Mouse (Mus musculus): ENCODE results near the gene Rnf145. TPM values are rescaled to one million over a fixed set of nuclear protein-coding genes. Genes with fewer than 3 reads are reported as not detected.

The Rnf145 gene
- polyA plus RNA-seq, 1 experiment from 2014 or later = 49.5 TPM

DNA sequence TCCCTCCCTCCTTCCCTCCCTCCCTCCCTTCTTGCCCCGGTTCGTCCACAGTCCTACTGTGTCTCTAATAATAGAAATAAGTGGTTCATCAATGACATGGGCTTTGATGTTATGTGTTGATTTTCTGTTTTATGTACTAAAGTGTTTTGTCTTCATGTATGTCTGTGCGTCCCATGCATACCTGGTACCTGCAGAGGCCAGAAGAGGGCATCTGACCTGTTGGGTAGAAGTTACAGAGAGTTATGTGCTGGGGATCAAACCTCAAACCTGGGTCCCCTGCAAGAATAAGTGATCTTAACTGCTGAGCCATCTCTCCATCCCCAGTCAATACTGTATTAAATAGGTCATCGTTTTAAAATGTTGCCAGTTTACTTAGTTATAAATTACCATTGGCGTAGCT is 11.0 kb downstream of the Rnf145 start:
- Histone ChIP-seq H3K36me3 (ENCODE audit: control insufficient read depth, insufficient read depth) (peaks cover 76% of the 10 kb centered on the region), H3K27me3 (ENCODE audit: control insufficient read depth, insufficient read depth, low read depth, low read length) (no peaks in the 10 kb centered on the region), H3K9me3 (replicated peaks; ENCODE audit: control insufficient read depth, low read length) (no peaks in the 10 kb centered on the region), H3K27ac (ENCODE audit: low read length) (peak overlapping the region; percentile 95), H3K4me3 (ENCODE audit: low read depth, low read length) (no peak overlapping the region; the same call in 1 of the 2 replicates), H3K9ac (ENCODE audit: low read depth, low read length) (no peak overlapping the region), H3K4me1 (ENCODE audit: control insufficient read depth, low read depth, low read length) (peaks cover 43% of the 10 kb centered on the region), H3K4me2 (ENCODE audit: low read depth, low read length) (peak overlapping the region; percentile 56)
- WGBS (ENCODE audit: insufficient replicate concordance) = 82% methylated on average over 5 of the region's 5 CpGs
- no peak for ATAC-seq (ENCODE audit: low read depth)

DNA sequence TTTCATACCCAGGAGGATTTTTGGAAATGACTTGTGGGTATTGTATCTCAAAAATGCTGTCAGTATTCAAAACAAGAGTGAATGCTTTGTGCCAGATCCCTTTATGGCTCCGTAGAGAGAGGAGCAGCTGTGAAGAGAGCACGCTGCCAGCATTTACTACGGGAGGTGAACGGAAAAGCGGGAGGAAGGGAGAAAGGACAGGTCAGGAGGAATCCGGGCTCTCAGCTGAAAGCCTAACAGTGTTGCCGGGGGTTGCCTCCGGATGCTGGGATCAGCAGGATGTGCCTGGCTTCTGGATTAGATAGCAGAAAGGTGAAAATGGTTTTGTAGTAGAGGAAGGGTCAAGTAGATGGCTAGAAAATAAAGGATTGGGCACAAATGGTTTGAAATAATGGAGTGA is 11.6 kb downstream of the Rnf145 start:
- H3K9ac ChIP-seq (ENCODE audit: low read depth, low read length) = no peak overlapping the region
- peaks cover 43% of the 10 kb centered on the region for H3K4me1 ChIP-seq (ENCODE audit: control insufficient read depth, low read depth, low read length)
- peak overlapping the region; percentile 25 for H3K4me2 ChIP-seq (ENCODE audit: low read depth, low read length)
- peak overlapping the region; percentile 34 for H3K27ac ChIP-seq (ENCODE audit: low read length)
- no peaks in the 10 kb centered on the region for H3K9me3 ChIP-seq (replicated peaks; ENCODE audit: control insufficient read depth, low read length)
- H3K36me3 ChIP-seq (ENCODE audit: control insufficient read depth, insufficient read depth) = peaks cover 72% of the 10 kb centered on the region
- no peak overlapping the region for H3K4me3 ChIP-seq (ENCODE audit: low read depth, low read length)
- ATAC-seq (ENCODE audit: low read depth) = no peak
- 88% methylated on average over 8 of the region's 8 CpGs for WGBS (ENCODE audit: insufficient replicate concordance)
- H3K27me3 ChIP-seq (ENCODE audit: control insufficient read depth, insufficient read depth, low read depth, low read length) = no peaks in the 10 kb centered on the region

DNA sequence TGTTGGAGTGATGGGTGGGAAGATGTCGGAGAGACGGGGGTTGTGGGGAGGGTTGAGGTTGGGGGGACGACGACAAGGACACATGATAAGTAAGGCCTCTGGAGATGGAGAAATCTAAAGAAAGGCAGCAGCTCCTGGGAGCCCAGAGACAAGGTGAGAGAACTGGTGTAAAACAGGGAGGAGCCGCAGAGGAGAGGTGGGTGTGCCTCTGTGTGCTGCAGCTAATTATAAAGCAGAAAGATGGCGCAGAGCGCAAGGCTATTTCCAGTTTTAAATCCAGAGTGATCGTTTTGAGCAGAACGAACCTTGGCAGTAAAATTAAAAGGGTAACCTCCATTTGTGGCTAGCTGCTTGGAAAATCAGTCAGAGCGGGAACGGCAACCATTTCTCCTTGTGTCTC is 12.1 kb downstream of the Rnf145 start:
- H3K27ac ChIP-seq (ENCODE audit: low read length) = peak overlapping the region; percentile 34
- H3K4me2 ChIP-seq (ENCODE audit: low read depth, low read length) = peak overlapping the region; percentile 25
- peaks cover 43% of the 10 kb centered on the region for H3K4me1 ChIP-seq (ENCODE audit: control insufficient read depth, low read depth, low read length)

DNA sequence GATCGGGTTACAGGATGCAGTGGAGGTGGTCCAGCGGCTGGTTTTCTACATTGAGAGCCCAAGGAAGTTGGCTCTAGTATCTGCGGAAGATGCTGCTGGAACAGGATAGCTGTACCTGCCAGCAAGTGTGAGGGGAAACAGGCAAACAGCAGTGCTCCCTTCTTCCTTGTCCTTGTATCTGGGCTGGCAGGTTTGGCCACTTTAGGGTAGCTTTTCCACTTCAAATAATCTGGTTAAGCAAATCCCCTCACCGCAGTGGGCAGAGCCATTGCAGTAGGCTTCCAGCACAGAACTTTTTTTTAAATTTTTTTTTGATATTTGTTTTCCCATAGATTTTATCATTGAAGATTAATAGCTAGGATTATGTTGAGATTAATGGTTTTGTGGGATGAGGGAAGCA is 12.9 kb downstream of the Rnf145 start:
- Histone ChIP-seq H3K27me3 (ENCODE audit: control insufficient read depth, insufficient read depth, low read depth, low read length) (no peaks in the 10 kb centered on the region), H3K4me2 (ENCODE audit: low read depth, low read length) (no peak overlapping the region), H3K4me3 (ENCODE audit: low read depth, low read length) (no peak overlapping the region), H3K9ac (ENCODE audit: low read depth, low read length) (no peak overlapping the region), H3K9me3 (replicated peaks; ENCODE audit: control insufficient read depth, low read length) (no peaks in the 10 kb centered on the region), H3K36me3 (ENCODE audit: control insufficient read depth, insufficient read depth) (peaks cover 62% of the 10 kb centered on the region), H3K4me1 (ENCODE audit: control insufficient read depth, low read depth, low read length) (peaks cover 41% of the 10 kb centered on the region), H3K27ac (ENCODE audit: low read length) (no peak overlapping the region)
- ATAC-seq (ENCODE audit: low read depth) = no peak
- WGBS (ENCODE audit: insufficient replicate concordance) = 90% methylated on average over 4 of the region's 4 CpGs

More for the DNA sequence above, 12.1 kb downstream of the Rnf145 start:
- ATAC-seq (ENCODE audit: low read depth) = no peak
- Histone ChIP-seq H3K9me3 (replicated peaks; ENCODE audit: control insufficient read depth, low read length) (no peaks in the 10 kb centered on the region), H3K4me3 (ENCODE audit: low read depth, low read length) (no peak overlapping the region), H3K9ac (ENCODE audit: low read depth, low read length) (no peak overlapping the region), H3K36me3 (ENCODE audit: control insufficient read depth, insufficient read depth) (peaks cover 68% of the 10 kb centered on the region), H3K27me3 (ENCODE audit: control insufficient read depth, insufficient read depth, low read depth, low read length) (no peaks in the 10 kb centered on the region)
- WGBS (ENCODE audit: insufficient replicate concordance) = 79% methylated on average over 11 of the region's 11 CpGs

DNA sequence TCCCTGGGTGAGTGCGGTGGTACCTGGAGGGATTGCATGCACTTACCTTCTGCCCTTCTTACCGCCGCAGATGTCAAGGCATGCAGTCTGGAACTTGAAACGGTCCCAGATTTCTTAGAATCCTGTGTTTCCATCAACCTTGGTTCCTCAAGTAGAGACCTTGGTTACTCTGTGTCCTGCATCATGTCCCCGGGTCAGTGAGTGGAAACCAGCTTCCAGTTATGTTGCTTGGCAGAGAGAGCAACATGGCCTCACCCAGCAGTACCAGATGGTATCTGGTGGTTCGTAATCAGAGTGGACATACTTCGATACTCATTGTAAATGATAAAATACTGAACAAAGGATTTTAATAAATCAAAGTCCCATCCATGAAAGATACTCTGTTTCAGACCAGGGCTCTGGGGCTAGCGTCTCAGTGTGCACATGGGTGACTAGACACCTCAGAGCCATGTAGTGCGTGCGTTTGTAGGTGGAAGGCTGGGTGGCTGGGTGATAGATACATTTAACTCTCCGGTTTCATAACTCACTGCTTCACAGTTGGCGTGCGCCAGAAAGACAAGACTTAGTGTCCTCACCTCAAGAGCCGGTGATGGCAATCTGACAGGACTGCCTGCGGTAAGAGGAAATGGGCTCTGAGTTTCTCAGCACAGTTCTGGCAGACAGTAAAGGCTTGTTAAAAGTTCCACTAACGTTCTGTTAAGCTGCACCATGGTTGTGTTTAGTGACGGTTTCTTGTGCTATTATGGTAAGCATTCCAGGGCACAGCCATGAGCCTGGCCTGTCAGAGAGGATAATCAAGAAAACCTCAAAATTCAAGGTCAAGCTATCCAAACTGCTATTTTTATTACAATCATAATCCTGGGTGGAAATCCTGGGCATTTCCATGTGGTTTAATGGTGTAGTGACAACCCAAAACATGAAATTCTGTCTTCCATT is 14.3 kb downstream of the Rnf145 start:
- Histone ChIP-seq H3K4me2 (ENCODE audit: low read depth, low read length) (no peak overlapping the region), H3K36me3 (ENCODE audit: control insufficient read depth, insufficient read depth) (peaks cover 62% of the 10 kb centered on the region), H3K27ac (ENCODE audit: low read length) (no peak overlapping the region), H3K27me3 (ENCODE audit: control insufficient read depth, insufficient read depth, low read depth, low read length) (no peaks in the 10 kb centered on the region), H3K4me3 (ENCODE audit: low read depth, low read length) (no peak overlapping the region), H3K4me1 (ENCODE audit: control insufficient read depth, low read depth, low read length) (peaks cover 32% of the 10 kb centered on the region), H3K9me3 (replicated peaks; ENCODE audit: control insufficient read depth, low read length) (no peaks in the 10 kb centered on the region), H3K9ac (ENCODE audit: low read depth, low read length) (no peak overlapping the region)
- no peak for ATAC-seq (ENCODE audit: low read depth)
- 89% methylated on average over 17 of the region's 17 CpGs for WGBS (ENCODE audit: insufficient replicate concordance)

GRCm38 (mm10) chr11:44534999-44535750 is 16.4 kb downstream of the Rnf145 start:
- 0 out of 2 replicates have a peak overlapping the region, but pooled peaks have one; percentile 3 for H3K27ac ChIP-seq (ENCODE audit: low read length)
- H3K4me3 ChIP-seq (ENCODE audit: low read depth, low read length) = no peak overlapping the region
- ATAC-seq (ENCODE audit: low read depth) = no peak
- peaks cover 63% of the 10 kb centered on the region for H3K36me3 ChIP-seq (ENCODE audit: control insufficient read depth, insufficient read depth)
- 71% methylated on average over 12 of the region's 12 CpGs for WGBS (ENCODE audit: insufficient replicate concordance)
- H3K9me3 ChIP-seq (replicated peaks; ENCODE audit: control insufficient read depth, low read length) = no peaks in the 10 kb centered on the region
- peaks cover 13% of the 10 kb centered on the region for H3K4me1 ChIP-seq (ENCODE audit: control insufficient read depth, low read depth, low read length)
- no peak overlapping the region for H3K4me2 ChIP-seq (ENCODE audit: low read depth, low read length)
- H3K9ac ChIP-seq (ENCODE audit: low read depth, low read length) = no peak overlapping the region
- no peaks in the 10 kb centered on the region for H3K27me3 ChIP-seq (ENCODE audit: control insufficient read depth, insufficient read depth, low read depth, low read length)

- Histone ChIP-seq H3K4me1 (ENCODE audit: control insufficient read depth, low read depth, low read length) (peaks cover 5% of the 10 kb centered on the region), H3K36me3 (ENCODE audit: control insufficient read depth, insufficient read depth) (peaks cover 55% of the 10 kb centered on the region), H3K4me2 (ENCODE audit: low read depth, low read length) (no peak overlapping the region), H3K4me3 (ENCODE audit: low read depth, low read length) (no peak overlapping the region), H3K27ac (ENCODE audit: low read length) (no peak overlapping the region), H3K27me3 (ENCODE audit: control insufficient read depth, insufficient read depth, low read depth, low read length) (no peaks in the 10 kb centered on the region), H3K9ac (ENCODE audit: low read depth, low read length) (no peak overlapping the region), H3K9me3 (replicated peaks; ENCODE audit: control insufficient read depth, low read length) (no peaks in the 10 kb centered on the region)
- no peak for ATAC-seq (ENCODE audit: low read depth)
- 91% methylated on average over 7 of the region's 7 CpGs for WGBS (ENCODE audit: insufficient replicate concordance)
Observed at GRCm38 (mm10) chr11:44537403-44537802, 18.6 kb downstream of the Rnf145 start.

GRCm38 (mm10) chr11:44538101-44538500 is 19.3 kb downstream of the Rnf145 start:
- peaks cover 5% of the 10 kb centered on the region for H3K4me1 ChIP-seq (ENCODE audit: control insufficient read depth, low read depth, low read length)

More at GRCm38 (mm10) chr11:44538101-44538500, 19.3 kb downstream of the Rnf145 start:
- no peaks in the 10 kb centered on the region for H3K27me3 ChIP-seq (ENCODE audit: control insufficient read depth, insufficient read depth, low read depth, low read length)
- H3K4me3 ChIP-seq (ENCODE audit: low read depth, low read length) = no peak overlapping the region
- peaks cover 51% of the 10 kb centered on the region for H3K36me3 ChIP-seq (ENCODE audit: control insufficient read depth, insufficient read depth)
- H3K4me2 ChIP-seq (ENCODE audit: low read depth, low read length) = no peak overlapping the region
- ATAC-seq (ENCODE audit: low read depth) = no peak
- WGBS (ENCODE audit: insufficient replicate concordance) = 77% methylated on average over 3 of the region's 3 CpGs
- no peak overlapping the region for H3K27ac ChIP-seq (ENCODE audit: low read length)
- H3K9me3 ChIP-seq (replicated peaks; ENCODE audit: control insufficient read depth, low read length) = no peaks in the 10 kb centered on the region
- H3K9ac ChIP-seq (ENCODE audit: low read depth, low read length) = no peak overlapping the region
